In the genomic region with DNA sequence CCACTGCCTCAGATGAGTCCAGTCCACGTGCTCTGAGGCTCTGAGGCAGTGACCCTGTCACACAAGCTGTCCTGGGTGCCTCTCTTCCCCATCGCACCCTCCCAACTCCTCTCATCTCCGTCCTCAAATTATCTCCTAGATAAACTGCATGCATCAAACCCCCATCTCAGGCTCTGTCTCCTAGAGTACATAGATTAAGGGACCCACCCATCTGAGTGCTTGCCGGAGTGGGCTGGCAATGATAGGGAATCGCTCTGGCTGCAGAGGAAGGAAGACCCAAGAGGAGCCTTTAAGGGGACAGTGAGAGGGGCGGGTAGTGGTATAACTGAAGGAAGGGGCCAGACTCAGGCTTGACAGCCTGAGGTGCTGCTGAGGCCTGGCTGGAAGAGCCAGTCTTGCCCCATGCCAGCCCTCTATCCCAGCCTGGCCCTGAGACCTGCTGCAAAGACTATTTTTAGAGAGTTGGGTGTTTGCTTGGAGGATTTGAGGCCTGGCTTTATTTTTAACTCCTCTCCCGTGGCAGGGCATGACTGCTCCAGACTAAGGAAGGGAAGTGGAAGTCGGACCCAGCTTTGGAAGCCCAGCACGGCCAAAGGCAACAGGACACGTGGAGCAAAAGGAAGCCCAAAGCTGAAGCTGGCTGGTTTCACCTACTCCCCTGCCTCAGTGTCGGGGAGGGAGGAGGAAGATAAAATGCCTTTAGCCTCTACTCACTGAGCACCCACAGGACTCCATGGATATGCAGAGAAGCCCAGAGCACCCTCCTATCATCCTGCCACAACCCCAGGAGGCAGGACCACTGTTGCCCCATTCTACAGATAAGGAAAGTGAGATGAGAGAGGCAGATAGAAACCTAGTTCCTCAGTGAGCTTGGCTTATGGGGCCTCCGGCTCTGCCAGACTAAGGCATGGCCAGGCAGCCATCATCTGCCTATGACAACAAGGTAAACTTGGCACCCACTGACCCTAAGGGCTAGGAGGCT, we compare ENCODE assay signal across 10 mouse cellular contexts. TPM values are rescaled to one million over a fixed set of nuclear protein-coding genes. Genes with fewer than 3 reads are reported as not detected.
DNase-seq lines count a peak whose midpoint lies in the region; ATAC-seq and TF ChIP-seq lines count a peak whose summit lies in the region.
"Had no signal": no experiment of that assay in that cellular context is flagged by ENCODE, and none has a peak within 500 bp of the region (broad histone marks: within the 10 kb centered on the region; RNA-seq: fewer than 3 reads in every experiment).

No protein-coding gene starts in this region.

- peaks cover 6 to 32% of the 10 kb centered on the region in 2 experiments for H3K4me1 ChIP-seq in MEL (ENCODE audit: control insufficient read depth in 1 of 2, insufficient read depth in 2 of 2, low read length in 2 of 2)
- H3K4me1 ChIP-seq in embryonic facial prominence, embryonic 15.5 days, result no peaks in the 10 kb centered on the region
- H3K4me1 ChIP-seq in heart, embryonic 15.5 days (replicated peaks), result peaks cover 78% of the 10 kb centered on the region
- peaks cover 63% of the 10 kb centered on the region for H3K4me1 ChIP-seq in liver, embryonic 15.5 days (replicated peaks)

- TF ChIP-seq POLR2A in MEL (IDR thresholded peaks at IDR 0.05; ENCODE audit: control insufficient read depth in 1 of 2, insufficient read depth in 1 of 2, low read depth in 1 of 2, low read length in 2 of 2, poor library complexity in 1 of 2), result no peak

- H3K9ac ChIP-seq in MEL (ENCODE audit: control insufficient read depth, low read depth, low read length, poor library complexity, severe bottlenecking), result no peak overlapping the region
- H3K9ac ChIP-seq in embryonic facial prominence, embryonic 15.5 days, result no peak overlapping the region
- peak overlapping the region; percentile 48 for H3K9ac ChIP-seq in heart, embryonic 15.5 days
- H3K9ac ChIP-seq in liver, embryonic 15.5 days, result peak overlapping the region; percentile 17; the same call in 1 of the 2 replicates

- H3K4me3 ChIP-seq in MEL (ENCODE audit: control insufficient read depth in 1 of 2, insufficient read depth in 1 of 2, low read depth in 2 of 2, low read length in 2 of 2), result no peak overlapping the region
- H3K4me3 ChIP-seq in embryonic facial prominence, embryonic 15.5 days (replicated peaks), result no peak overlapping the region
- peak overlapping the region; percentile 16 for H3K4me3 ChIP-seq in heart, embryonic 15.5 days
- no peak overlapping the region for H3K4me3 ChIP-seq in liver, embryonic 15.5 days (replicated peaks)

- H3K27me3 ChIP-seq in MEL (ENCODE audit: control insufficient read depth in 1 of 2, insufficient read depth in 2 of 2, low read length in 2 of 2), result no peaks in the 10 kb centered on the region
- no peaks in the 10 kb centered on the region for H3K27me3 ChIP-seq in embryonic facial prominence, embryonic 15.5 days
- H3K27me3 ChIP-seq in heart, embryonic 15.5 days, result no peaks in the 10 kb centered on the region
- 0 out of 2 replicates have a peak, but pooled peaks cover 4% of the 10 kb centered on the region for H3K27me3 ChIP-seq in liver, embryonic 15.5 days

- no peak for TF ChIP-seq CTCF in MEL (IDR thresholded peaks at IDR 0.05 in 2 of 3, conservative IDR thresholded peaks at IDR 0.05 in 1 of 3; ENCODE audit: control insufficient read depth in 1 of 3, insufficient read depth in 1 of 3, low read depth in 2 of 3, low read length in 3 of 3, poor library complexity in 1 of 3, severe bottlenecking in 1 of 3)

- ATAC-seq in embryonic facial prominence, embryonic 15.5 days (ENCODE audit: insufficient number of reproducible peaks, low FRiP score, low TSS enrichment, low read depth), result no peak
- peak; percentile 80 for ATAC-seq in heart, embryonic 15.5 days (replicated peaks; ENCODE audit: insufficient number of reproducible peaks, insufficient read depth, low FRiP score, low read depth)
- ATAC-seq in liver, embryonic 15.5 days (ENCODE audit: insufficient read depth), result peak; percentile 61
- ATAC-seq in monocyte, adult 5-6 weeks (replicated peaks; ENCODE audit: insufficient number of reproducible peaks, low FRiP score, low TSS enrichment, poor library complexity, severe bottlenecking), result no peak
- no peak for ATAC-seq in megakaryocyte, adult 5-6 weeks (ENCODE audit: poor library complexity, severe bottlenecking)

- H3K79me2 ChIP-seq in MEL (ENCODE audit: control insufficient read depth, insufficient read depth, low read length, poor library complexity), result no peaks in the 10 kb centered on the region

- no peak overlapping the region for H3K4me2 ChIP-seq in embryonic facial prominence, embryonic 15.5 days (replicated peaks)
- peak overlapping the region; percentile 50 for H3K4me2 ChIP-seq in heart, embryonic 15.5 days
- H3K4me2 ChIP-seq in liver, embryonic 15.5 days, result peak overlapping the region; percentile 41

- DNase-seq in MEL (ENCODE audit: low read depth, low spot score), result peak; percentile 27
- DNase-seq in kidney, postnatal 25 days, result no peak
- DNase-seq: cerebellum, postnatal 36 days; kidney, postnatal 4 days; retina, postnatal 1 day had no signal

- TF ChIP-seq RAD21 in MEL (IDR thresholded peaks at IDR 0.05; ENCODE audit: low read depth, low read length), result no peak

- H3K27ac ChIP-seq in MEL (ENCODE audit: control insufficient read depth, low read depth, low read length), result no peak overlapping the region
- 0 out of 2 replicates have a peak overlapping the region, but pooled peaks have one; percentile 1 for H3K27ac ChIP-seq in embryonic facial prominence, embryonic 15.5 days (replicated peaks)
- peak overlapping the region; percentile 97 for H3K27ac ChIP-seq in heart, embryonic 15.5 days
- peak overlapping the region; percentile 84 for H3K27ac ChIP-seq in liver, embryonic 15.5 days (replicated peaks)

- no peaks in the 10 kb centered on the region for H3K9me3 ChIP-seq in MEL (replicated peaks; ENCODE audit: insufficient read depth, low read length)
- no peaks in the 10 kb centered on the region for H3K9me3 ChIP-seq in embryonic facial prominence, embryonic 15.5 days (replicated peaks)
- H3K9me3 ChIP-seq in heart, embryonic 15.5 days (replicated peaks), result no peaks in the 10 kb centered on the region
- no peaks in the 10 kb centered on the region for H3K9me3 ChIP-seq in liver, embryonic 15.5 days (replicated peaks)

- H3K36me3 ChIP-seq in MEL (ENCODE audit: control insufficient read depth in 1 of 2, insufficient read depth in 2 of 2, low read length in 2 of 2), result peaks cover 0 to 16% of the 10 kb centered on the region in 2 experiments; a peak in 2 of 4 replicates
- H3K36me3 ChIP-seq in embryonic facial prominence, embryonic 15.5 days, result no peaks in the 10 kb centered on the region
- H3K36me3 ChIP-seq in heart, embryonic 15.5 days, result peaks cover 6% of the 10 kb centered on the region; the same call in 1 of the 2 replicates
- H3K36me3 ChIP-seq in liver, embryonic 15.5 days (replicated peaks), result no peaks in the 10 kb centered on the region

- WGBS in embryonic facial prominence, embryonic 15.5 days, result 74% methylated on average over 12 of the region's 12 CpGs
- WGBS in heart, embryonic 15.5 days, result 22% methylated on average over 12 of the region's 12 CpGs
- WGBS in liver, embryonic 15.5 days (ENCODE audit: insufficient replicate concordance), result 29% methylated on average over 12 of the region's 12 CpGs

- peak in 1 of 2 experiments; percentile 46; a peak in 1 of 4 replicates for TF ChIP-seq EP300 in MEL (IDR thresholded peaks at IDR 0.05; ENCODE audit: low read depth in 1 of 2, low read length in 2 of 2)

TF ChIP-seq in MEL, 35 proteins besides CTCF, POLR2A, EP300 and RAD21:
- TF ChIP-seq GATA1 (IDR thresholded peaks at IDR 0.05; ENCODE audit: low read depth, low read length), result peak; percentile 56
- TF ChIP-seq NRF1 (IDR thresholded peaks at IDR 0.05; ENCODE audit: insufficient read depth, low read depth, low read length, poor library complexity, severe bottlenecking), result no peak

RNA-seq across cellular contexts. Expression of gene Jph2, which starts 34.6 kb away (rescaled TPM):
- 0.03 and 0.04 TPM in 2 replicates for total RNA-seq in MEL (2012; rRNA removed)
- polyA plus RNA-seq in MEL (2012; ENCODE audit: insufficient read depth in 1 of 2, insufficient read length in 2 of 2, low read depth in 1 of 2, low replicate concordance in 2 of 2, missing spikeins in 1 of 2), result under 1 TPM in 1 of 2 experiments, not detected in 1; 0.19 TPM
- polyA plus RNA-seq in embryonic facial prominence, embryonic 15.5 days (2015; fragmentation: Nextera tagmentation; extraction: Ambion mirVana), result 3.7 and 5.0 TPM in 2 replicates
- 41.0 and 47.7 TPM in 2 replicates for polyA plus RNA-seq in heart, embryonic 15.5 days (2015; fragmentation: Nextera tagmentation; extraction: Ambion mirVana)
- polyA plus RNA-seq in liver, embryonic 15.5 days (2015; fragmentation: Nextera tagmentation; extraction: Ambion mirVana), result 0.21 and 0.23 TPM in 2 replicates
- total RNA-seq in monocyte, adult 5-6 weeks (2017), result not detected in 3 replicates
- not detected in 2 replicates for total RNA-seq in megakaryocyte, adult 5-6 weeks (2015)
- not detected in 2 replicates for total RNA-seq in megakaryocyte, adult 5-6 weeks (2017)

Comparison
In these comparisons a context has a peak if more than half of its experiments do, and no peak if none do; other contexts are left out.
1. H3K9ac ChIP-seq: peak in heart, embryonic 15.5 days (single experiment) and liver, embryonic 15.5 days (single experiment); none in MEL (single experiment) and embryonic facial prominence, embryonic 15.5 days (single experiment).
2. ATAC-seq: peak in heart, embryonic 15.5 days (single experiment) and liver, embryonic 15.5 days (single experiment); none in embryonic facial prominence, embryonic 15.5 days (single experiment), monocyte, adult 5-6 weeks (single experiment) and megakaryocyte, adult 5-6 weeks (single experiment).